Mouse (Mus musculus) 416B (cell line): ENCODE measurements at regions not wholly inside any gene's neighbourhood (a gene's known extent, or its start where the extent isn't known, plus 50 kb on each side); places are given as distances from the start of the nearest gene placed in this dataset.

Source experiments
- DNase-seq: peaks from one replicate; pipeline ENCODE4 v3.0.0; 2011; ENCODE audit warnings: low read depth

DNA sequence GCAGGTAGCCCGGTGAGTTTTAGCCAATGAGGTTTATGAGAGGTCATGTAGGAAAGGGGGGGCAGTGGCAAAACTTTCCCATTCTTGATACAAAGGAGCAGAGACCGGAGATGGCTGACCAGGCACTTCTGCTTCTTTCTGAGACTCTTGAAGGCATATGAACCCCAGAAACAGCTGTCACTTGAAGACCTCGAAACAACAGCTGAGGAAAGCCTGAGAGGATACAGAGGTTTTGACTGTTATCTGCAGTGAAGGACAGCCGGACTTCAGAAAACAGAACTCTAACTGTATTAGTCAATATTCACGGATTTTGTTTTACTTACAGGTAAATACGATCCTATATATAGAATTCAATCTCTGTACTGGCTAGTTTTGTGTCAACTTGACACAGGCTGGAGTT, 50.0 kb upstream of the Tiparp start:
- no peak for DNase-seq

DNA sequence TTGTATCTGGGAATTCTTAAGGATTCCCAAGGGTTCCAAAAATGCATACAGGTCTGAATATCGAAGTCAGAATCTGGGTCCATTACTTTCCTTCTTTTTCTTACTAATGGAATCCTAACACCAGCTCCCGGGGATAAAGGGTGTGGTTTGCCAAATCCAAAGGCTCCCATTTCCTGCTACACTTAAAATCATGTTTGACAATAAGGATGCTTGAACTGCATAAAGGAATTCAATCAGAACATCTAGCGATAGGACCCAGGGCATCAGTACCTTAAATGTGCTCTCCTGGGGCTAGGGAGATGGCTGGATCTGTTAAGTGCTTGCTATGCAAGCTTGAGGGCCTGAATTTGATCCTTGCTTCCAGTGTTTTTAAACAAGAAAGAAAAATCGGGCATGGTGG, 51.1 kb upstream of the Tiparp start:
- no peak for DNase-seq

- DNase-seq: no peak
These were observed 51.9 kb upstream of the Tiparp start for GRCm38 (mm10) chr3:65476091-65476953.

DNA sequence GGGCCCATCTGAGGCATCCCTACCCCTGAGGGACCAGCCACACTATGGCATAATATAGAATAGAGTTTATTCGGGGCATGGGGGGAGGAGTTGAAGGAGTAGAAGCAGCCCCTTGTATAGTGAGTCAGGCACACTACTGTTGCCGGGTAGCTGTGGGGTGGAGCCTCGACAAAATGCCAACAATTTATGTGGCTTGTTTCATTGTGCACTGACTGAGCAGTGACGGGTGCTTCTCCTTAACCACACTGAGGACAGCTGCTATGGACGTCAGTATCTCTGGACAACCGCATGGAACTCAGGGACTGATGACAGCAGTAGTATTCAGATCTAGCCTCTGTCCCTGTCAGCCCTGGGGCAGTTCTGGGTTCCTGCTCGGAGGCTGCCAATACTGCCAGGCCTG, 53.6 kb upstream of the Tiparp start:
- no peak for DNase-seq

DNA sequence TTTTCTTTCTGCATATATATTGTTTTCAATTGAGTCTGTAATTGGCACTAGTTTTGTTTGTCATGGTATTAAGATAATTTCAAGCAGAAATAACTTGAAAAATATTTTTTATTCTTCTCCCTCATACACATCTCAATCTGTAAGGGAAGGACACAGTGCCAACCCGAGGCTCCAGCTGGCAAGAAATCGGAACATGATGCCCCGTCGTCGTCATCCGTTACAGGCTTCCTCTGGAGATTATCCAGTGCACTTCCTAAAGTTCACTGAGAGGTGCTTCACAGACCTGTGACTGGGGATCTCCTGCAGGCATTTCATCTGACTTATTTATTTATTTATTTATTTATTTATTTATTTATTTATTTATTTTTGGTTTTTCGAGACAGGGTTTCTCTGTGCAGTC, 56.4 kb upstream of the Tiparp start:
- DNase-seq: no peak

DNA sequence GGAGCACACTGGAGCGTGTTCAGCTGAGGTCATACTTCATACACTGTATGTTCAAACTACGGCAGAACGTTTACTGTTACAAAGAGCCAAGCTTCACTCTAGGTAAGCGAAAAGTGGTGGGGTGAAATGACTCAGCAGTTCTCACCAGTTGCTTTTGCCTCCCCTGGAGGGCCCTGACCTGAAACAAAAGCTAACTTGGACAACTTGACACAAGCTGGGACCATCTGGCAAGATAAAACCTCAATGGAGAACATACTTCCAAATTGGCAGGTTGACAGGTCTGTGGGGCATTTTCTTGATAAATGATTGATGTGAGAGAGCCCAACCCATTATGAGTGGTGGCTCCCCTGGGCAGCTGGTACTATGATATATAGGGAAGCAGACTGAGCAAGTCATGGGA, 59.0 kb upstream of the Tiparp start:
- DNase-seq: peak; percentile 71

GRCm38 (mm10) chr3:65464769-65465168, 63.4 kb upstream of the Tiparp start:
- no peak for DNase-seq

DNA sequence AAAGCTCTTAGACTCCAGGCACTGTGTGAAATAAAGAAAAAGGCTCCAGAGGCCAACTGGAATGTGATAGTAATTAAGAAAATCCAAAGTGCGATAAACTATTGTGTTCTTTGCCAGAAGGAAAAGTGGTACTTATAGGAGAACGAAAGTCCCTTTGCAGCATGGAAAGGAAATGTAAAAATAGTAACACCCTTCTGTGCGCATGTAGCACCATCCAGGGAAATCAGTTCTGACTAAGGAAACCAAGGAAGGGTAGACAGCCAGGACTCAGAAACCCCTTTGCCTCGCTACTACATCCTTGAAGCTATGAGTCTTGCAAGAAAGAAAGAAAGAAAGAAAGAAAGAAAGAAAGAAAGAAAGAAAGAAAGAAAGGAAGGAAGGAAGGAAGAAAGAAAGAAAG, 67.3 kb upstream of the Tiparp start:
- DNase-seq: no peak

- no peak for DNase-seq
These were observed 67.3 kb upstream of the Ssr3 start for GRCm38 (mm10) chr3:65459702-65460101.

- DNase-seq: no peak
These were observed 65.5 kb upstream of the Ssr3 start for GRCm38 (mm10) chr3:65457931-65458330.

- DNase-seq: no peak
These were observed 63.3 kb upstream of the Ssr3 start for GRCm38 (mm10) chr3:65455597-65456284.

GRCm38 (mm10) chr3:65454301-65454700, 61.9 kb upstream of the Ssr3 start:
- peak; percentile 71 for DNase-seq

DNA sequence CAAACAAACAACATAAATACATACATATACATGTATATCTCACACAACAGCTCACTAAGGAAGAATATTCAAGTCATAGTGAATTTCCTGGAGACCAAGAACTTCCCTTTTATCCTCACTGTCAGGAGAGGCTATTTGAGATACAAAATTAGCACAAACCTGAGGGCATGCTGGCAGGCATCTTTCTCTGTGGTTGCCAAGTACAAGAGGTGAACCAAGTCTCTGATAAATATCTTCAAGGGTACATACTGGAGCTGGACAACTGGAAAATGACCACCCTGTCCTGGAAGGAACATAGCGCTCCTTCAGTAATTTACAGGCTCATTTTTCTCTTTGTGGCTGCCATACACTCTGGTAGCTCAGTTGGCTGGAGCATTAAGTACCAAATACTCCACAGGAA, 56.8 kb upstream of the Ssr3 start:
- no peak for DNase-seq

- no peak for DNase-seq
These were observed 51.3 kb upstream of the Ssr3 start for GRCm38 (mm10) chr3:65443701-65444100.

- DNase-seq: peak; percentile 53
These were observed 50.5 kb upstream of the Ssr3 start for GRCm38 (mm10) chr3:65442946-65443345.

GRCm38 (mm10) chr3:65442269-65442668, 49.8 kb upstream of the Ssr3 start:
- peak; percentile 52 for DNase-seq
